Mouse (Mus musculus) liver, embryonic 14 days (tissue): ENCODE data around the gene Rrp12. TPM values are rescaled to one million over a fixed set of nuclear protein-coding genes. Genes with fewer than 3 reads are reported as not detected.

Source experiments
- polyA plus RNA-seq: library from polyadenylated mRNA; depleted of rRNA; stranded (reverse); fragments of >200 nt; gene quantifications from 2 replicates; pipeline ENCODE4 v1.2.3, GENCODE M21; 2012; rRNA removed

Rrp12 gene
- polyA plus RNA-seq, result 6.2 and 6.3 TPM in 2 replicates

GRCm38 (mm10) chr19:41895460-41896318, at the start of gene Rrp12:
TSS of gene Rrp12 (minus strand) at chr19:41896173.

DNA sequence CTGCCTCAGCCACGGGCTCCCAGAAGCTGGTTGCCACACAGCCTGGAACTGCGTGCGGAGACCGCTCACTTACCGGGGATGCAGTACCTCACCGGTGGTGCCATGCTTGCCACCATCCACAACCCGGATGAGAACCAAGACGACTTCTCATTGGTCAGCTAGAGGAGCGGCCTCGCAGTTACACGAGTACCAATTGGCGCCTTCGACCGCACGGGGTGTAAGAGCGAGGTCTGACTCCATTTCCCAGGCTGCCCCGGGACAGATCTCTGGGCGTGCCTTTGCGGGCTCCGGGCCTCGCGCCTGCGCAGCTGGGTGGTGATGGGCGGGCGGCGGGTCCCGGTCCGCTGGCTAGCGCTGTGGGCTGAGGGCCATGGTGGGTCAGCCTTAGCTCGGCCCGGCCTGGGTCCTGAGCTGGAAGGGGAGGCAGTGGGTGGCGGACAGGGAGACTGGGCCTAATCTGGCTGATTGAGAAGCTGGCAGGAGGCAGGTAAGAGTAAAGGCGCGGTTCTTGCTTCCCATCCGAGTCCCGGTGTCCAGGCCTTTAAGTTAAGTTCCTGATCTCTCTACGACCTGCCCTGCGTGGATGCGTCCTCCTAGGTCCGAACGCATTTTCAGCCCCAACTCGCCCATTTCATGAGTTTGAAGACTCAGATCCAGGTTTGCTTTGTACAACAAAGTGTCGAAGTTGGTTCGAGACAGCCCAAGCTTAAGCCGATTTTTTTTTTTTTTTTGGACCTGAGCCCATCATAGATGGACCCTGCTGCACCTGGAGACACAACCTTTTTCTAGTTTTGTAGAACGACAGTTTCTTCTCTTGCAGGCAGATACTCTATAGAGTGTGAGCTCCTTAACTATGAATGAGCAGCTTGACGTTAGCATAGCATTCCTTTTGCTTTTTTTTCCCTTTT, 37.5 kb upstream of the Rrp12 start, which contains the start of the genes Exosc1 and Zdhhc16:
Gene Exosc1, minus strand, starts transcription at position 245 of the 908 bp plus-strand sequence.
Gene Zdhhc16, plus strand, starts transcription at position 302 of the 908 bp plus-strand sequence.

GRCm38 (mm10) chr19:41911178-41912073, 15.5 kb upstream of the Rrp12 start, which contains the start of gene Pgam1:
TSS of gene Pgam1 (plus strand) at chr19:41911923.

DNA sequence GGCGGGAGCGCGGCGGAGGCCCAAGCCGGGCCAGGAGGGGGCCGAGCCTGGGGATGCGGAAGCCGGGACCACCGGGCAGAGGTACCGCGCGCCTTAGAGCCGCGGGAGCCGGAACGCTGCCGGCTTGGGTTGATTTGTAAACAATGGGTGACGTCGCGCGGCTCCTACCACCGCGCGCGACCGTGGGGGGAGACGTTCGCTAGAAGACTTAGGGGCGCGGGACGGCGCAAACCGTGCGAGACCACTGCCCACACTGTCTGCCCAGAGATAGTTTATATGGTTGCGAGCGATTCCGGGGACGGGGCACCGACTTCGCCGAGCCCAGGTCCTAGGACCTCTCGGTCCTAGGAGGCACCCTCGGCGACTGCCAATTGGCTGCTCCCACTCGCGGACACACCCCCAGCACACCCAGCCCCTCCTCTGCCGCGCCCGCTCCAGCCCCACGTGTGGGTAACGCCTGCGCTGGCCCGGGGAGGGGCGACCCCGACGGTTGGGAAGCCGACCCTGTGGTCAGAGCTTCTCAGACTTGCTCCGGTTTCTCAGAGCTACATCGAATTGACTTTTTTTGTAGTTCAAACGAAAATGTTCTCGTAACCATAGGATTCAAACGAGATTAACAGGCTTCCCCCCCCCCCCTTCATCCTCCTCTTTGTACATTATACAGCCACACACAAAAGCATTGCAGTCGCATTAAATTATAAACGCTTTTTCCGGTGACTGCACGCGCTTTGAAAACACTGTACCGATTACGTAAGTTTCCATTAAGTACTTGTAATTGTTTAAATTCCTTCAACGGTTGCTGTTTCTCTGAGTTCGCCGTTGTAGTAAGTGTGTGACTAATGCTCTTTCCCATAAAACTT, 47.8 kb downstream of the Rrp12 start, which contains the start of gene Frat2:
Gene Frat2, minus strand, starts transcription at position 141 of the 860 bp plus-strand sequence.

GRCm38 (mm10) chr19:41829381-41830105, 66.4 kb downstream of the Rrp12 start, which contains the start of gene Frat1:
TSS of gene Frat1 (plus strand) at chr19:41829970.

Other genes starting within 250 kb of the Rrp12 start
- gene Slit1, start 152.5 kb downstream of the Rrp12 start, polyA plus RNA-seq, result 0.11 and 0.13 TPM in 2 replicates
- 22.3 and 26.2 TPM in 2 replicates for gene Arhgap19, start 94.1 kb downstream of the Rrp12 start, polyA plus RNA-seq
- 2.9 TPM in 2 replicates for gene Frat1, start 66.2 kb downstream of the Rrp12 start, polyA plus RNA-seq
- 5.5 and 5.9 TPM in 2 replicates for gene Frat2, start 48.0 kb downstream of the Rrp12 start, polyA plus RNA-seq
- gene Pgam1, start 15.8 kb upstream of the Rrp12 start, polyA plus RNA-seq, result 110 and 129 TPM in 2 replicates
- gene Exosc1, start 37.2 kb upstream of the Rrp12 start, polyA plus RNA-seq, result 19.7 and 22.6 TPM in 2 replicates
- gene Zdhhc16, start 37.3 kb upstream of the Rrp12 start, polyA plus RNA-seq, result 21.9 and 26.2 TPM in 2 replicates
- 15.6 and 16.5 TPM in 2 replicates for gene Mms19, start 85.0 kb upstream of the Rrp12 start, polyA plus RNA-seq
- 4.2 and 4.5 TPM in 2 replicates for gene Ubtd1, start 85.6 kb upstream of the Rrp12 start, polyA plus RNA-seq
- 0.05 and 0.10 TPM in 2 replicates for gene Ankrd2, start 139.8 kb upstream of the Rrp12 start, polyA plus RNA-seq
- gene Hoga1, start 149.4 kb upstream of the Rrp12 start, polyA plus RNA-seq, result 20.8 and 24.0 TPM in 2 replicates
- gene 4933411K16Rik, start 156.1 kb upstream of the Rrp12 start, polyA plus RNA-seq, result 0.72 and 0.90 TPM in 2 replicates
- gene Morn4, start 190.2 kb upstream of the Rrp12 start, polyA plus RNA-seq, result 1.5 TPM in 2 replicates
- gene Pi4k2a, start 194.3 kb upstream of the Rrp12 start, polyA plus RNA-seq, result 8.0 and 8.6 TPM in 2 replicates
- gene Avpi1, start 232.9 kb upstream of the Rrp12 start, polyA plus RNA-seq, result 7.2 and 7.8 TPM in 2 replicates